Mouse (Mus musculus): ENCODE data around the gene Ring1.
"Not testable (repeated sequence)": the region's sequence is repeated elsewhere in the genome, so short reads cannot be mapped to it uniquely, and the experiment has no call there.

Ring1 gene

DNA sequence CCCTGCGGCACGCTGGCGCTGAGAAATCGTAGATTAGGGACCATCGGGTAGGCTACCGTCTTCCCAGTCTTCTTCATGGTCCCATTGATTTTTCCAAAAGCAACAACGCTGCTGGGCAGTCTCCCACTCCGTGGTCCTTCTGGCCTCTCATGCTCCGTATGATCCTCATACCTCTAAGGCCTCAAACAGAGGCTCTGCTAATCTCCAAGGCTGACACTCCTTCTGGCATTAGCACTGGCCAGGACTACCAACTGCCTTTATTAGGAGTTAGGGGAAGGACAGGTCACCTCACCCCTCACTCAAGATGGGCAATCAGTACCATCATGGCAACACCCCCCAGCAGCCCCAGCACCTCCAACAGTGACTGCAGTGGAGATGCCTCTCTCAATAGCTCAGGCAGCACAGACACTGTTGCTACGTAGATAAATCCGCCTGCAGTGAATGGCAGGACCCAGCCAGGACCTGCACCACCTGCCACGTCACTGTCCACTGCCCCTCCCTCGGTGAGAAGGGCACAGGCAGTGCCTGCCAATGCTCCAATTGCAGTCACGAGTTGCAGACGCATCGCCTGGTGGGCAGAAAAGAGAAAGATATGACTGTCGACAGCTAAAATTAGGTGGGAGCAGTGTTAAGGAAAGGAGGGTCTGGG, 4.1 kb upstream of the Ring1 start:
- no peak for DNase-seq (ENCODE audit: low read depth)

DNA sequence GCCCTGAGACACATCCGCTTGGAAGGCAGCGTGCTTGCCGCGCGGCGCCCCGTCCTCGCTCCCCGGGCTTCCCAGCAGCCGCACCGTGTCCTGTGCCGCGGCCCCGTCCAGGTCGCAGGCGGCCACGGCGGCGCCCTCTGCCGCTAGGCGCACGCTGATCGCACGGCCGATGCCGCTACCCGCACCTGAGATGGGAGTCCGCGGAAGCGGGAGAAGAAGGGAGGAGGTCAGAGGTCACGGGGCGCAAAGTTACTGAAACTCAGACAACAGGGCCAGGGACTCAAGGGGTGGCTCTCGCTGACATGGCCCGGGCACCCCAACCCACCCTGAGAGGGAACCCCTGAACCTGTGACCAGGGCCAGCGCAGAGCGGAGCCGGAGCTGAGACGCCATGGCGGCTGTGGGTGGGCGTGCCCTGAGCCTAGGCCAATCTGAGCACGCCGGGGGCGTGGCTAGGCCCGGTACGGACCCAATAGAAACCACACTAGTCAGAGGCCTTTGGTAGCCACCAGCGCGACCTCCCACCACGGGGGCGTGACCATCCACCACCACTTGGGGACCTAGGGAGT, 3.3 kb upstream of the Ring1 start, which contains the start of gene H2-Ke6:
TSS of gene H2-Ke6 (minus strand) at position 405 of the 568 bp plus-strand sequence.
- peak; percentile 84 for DNase-seq (ENCODE audit: low read depth)

DNA sequence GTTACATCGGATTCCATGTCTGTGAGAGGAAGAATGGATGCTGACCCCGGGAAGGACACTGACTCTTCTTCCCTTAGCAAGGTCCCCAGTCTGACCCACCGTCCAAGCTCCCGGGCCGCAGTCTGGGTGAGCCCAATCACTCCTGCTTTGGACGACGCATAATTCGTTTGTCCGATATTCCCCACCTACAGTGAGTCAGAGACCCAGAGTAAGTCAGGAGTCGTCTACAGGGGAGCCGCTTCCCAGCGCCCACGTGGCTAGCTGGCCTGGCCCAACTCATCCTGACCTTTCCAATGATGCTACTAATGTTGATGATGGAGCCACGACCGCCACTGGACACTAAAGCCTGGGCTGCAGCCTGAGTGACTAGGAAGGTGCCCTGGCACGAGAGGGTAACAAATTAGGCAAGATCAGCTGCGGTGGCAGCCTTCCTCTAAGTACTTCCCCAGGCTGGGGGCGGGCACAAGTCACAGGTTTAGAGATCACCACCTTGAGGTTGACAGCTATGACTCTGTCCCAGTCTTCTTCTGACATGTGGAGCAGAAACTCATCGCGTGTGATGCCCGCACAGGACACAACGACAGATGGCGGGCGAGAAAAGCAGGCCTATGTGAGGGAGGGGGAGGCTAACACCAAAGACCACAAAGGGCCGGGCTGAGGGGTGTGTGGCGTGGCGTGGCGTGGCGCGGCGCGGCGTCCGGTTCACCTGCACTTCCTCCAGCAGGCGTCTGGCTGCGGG, 2.6 kb upstream of the Ring1 start:
- no peak for DNase-seq (ENCODE audit: low read depth)

DNA sequence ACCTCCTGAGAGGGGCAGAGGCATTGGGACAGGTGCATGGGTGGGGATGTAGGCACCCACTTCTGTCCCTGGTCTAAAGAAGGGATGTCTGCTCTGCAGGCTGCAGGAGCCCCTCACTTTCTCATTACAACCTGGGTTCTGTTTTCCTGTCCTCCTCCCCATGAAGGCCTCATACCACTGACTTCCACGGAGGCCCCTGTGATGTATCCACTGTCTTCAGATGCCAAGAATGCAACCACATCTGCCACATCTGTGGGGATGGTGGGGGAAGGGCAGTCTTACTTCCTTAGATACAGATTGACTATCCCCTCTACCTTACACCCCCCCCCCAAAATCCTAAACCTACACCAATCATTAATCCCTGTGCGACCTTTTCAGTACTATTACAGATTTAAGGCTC, 1.7 kb upstream of the Ring1 start:
- DNase-seq (ENCODE audit: low read depth), result no peak

DNA sequence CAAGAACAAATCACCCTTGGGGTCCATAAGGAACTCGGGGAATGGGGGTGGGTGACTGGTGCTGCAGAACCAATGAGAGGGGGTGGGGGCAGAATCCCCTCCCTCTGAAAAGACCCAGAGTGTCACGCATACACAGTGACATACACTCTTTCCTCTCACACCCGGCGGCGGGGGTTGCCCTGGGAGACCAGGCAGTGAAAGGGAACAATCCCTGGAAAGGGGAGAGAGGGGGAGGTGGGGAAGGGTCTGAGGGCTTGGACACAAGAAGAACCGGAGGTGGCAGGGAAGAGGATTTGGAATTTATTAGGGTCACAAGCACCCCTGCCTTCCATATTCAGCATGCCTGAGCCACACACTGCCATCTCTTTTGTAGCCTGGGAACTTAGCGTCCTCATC, 1.3 kb upstream of the Ring1 start:
- DNase-seq (ENCODE audit: low read depth), result no peak

DNA sequence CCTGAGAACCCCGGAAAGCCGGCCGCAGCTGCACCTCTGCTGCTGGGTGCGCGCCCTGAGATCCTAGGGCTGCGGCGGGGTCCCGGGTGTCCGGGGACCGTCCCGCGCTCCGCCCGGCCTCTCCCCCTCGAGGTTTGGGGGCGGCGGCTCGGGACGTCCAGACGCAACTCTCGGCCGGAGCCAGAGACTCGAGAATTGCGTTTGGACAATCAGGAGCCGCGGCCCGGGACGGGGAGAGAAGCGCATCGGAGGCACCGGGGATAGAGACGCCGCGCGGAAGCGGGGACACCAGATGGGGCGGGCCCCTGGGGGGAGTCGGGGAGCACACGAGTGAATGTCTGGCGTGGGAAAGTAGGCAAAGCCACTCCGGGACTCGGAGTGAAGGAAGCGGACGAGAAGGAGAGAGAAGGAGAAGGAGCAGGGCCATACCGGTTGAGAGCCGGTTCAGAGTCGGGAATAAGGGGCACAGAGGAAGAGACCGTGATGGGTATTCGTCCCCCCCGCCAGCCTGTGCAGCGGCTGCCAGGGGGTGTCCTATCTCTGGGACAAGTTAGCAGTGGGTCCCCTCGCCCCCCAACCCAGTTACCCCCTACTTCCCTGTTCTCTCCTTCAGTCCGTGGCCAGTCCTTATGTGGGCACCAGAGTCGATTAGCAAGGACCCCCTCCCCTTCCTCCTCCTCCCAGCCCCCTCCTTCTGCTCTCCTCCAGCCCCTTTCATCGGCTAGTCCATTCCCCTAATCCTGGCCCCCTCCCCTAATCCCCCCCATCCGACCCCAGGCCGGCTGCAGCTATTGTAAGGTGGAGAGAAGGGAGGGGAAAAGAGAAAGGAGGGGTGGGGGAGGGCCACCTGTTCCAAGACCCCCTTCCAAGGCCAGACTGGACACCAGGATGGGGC, 628 bp upstream of the Ring1 start:
- DNase-seq (ENCODE audit: low read depth), result no peak

DNA sequence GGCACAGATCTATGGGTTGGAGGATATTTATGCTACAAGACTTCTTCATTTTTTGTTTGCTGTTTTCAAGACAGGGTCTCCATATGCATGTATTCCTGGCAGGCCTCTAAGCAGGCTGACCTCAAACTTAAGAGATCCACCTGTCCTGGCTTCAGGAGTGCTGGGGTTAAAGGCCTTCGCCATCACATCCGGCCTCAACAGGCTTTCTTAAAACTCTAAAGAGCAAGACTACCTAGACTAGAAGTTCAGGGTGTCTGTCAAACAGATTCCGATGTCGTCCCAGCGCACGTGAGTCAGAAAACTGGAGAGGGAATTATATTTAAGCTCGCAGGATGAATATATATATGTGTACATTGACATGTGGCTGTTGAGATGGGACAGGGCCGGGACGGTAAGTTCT, 802 bp downstream of the Ring1 start:
- DNase-seq (ENCODE audit: low read depth), result no peak

DNA sequence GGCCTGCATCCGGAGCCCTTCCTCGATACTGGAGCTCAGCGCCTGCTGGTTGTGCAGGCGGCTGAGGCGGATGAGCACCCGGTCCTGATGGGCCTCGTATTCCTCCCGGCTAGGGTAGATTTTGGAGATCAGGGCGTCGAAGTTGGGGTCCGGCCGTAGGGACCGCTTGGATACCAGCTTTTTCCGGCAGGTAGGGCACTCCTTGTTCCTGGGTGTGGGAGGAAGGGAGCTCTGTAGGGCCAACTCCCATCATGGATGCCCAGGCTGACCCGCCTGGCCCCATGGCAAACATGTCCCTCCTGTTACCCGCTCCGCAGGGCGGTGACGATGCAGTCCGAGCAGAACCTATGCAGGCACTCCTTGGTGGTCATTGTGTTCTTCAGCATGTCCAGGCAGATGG, 1.5 kb downstream of the Ring1 start:
- no peak for DNase-seq (ENCODE audit: low read depth)

DNA sequence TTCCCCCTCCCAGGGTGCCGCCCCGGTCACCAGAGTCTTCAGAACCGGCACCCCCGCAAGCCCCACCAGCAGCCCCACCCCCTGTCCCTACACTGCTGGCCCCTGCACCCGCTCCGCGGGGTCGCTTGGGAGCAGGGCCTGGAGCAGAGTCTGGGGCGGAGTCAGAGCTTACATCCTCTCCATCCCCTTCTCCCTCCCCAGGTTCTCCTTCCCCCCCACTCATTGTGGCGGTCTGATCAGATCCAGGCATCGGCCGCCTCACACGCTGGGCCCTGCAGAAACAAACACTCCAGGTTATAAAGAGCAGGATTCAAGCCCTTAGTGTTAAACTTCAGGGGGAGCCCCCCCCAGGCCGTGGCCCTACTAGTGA, 2.1 kb downstream of the Ring1 start:
- no peak for DNase-seq (ENCODE audit: low read depth)

DNA sequence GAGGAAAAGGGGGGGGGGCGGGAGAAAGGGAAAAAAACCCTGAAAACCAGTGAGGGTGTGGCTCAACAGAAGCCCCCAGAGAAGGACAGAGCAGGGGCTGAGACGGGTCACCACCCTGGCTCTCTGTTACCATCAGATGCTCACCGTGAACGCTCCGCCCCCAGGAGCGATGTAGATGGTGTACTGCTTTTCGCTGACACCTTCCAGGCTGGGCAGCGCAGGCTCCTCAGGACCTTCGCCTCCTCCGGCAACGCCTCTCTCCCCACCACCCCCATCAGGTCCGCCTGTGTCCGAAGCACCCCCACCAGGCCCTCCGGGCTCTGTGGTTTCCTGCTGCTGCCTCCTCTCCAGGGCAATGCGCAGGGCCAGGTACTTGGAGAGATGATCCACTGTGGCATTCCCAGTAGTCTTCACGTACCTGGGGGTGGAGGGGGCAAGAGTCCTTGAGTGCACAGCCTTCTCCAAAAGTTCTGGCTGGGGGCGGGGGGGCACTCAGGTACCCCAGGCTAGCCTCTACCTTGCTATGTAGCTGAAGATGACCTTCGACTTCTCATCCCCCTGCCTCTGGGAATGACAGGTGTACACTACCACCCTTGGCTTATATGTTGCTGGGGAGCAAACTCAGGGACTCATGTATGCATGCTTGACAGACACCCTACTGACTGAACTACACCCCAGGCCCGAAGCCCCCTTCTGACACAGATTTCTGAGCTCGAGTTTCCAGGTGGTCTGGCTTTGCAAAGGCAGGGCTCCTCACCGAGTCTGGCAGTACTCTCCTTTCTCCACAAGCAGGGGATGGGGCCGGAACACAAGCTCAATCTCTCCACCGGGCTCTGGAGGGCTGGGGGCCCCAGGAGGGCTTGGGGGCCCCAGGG, 2.7 kb downstream of the Ring1 start:
- DNase-seq (ENCODE audit: low read depth), result no peak

DNA sequence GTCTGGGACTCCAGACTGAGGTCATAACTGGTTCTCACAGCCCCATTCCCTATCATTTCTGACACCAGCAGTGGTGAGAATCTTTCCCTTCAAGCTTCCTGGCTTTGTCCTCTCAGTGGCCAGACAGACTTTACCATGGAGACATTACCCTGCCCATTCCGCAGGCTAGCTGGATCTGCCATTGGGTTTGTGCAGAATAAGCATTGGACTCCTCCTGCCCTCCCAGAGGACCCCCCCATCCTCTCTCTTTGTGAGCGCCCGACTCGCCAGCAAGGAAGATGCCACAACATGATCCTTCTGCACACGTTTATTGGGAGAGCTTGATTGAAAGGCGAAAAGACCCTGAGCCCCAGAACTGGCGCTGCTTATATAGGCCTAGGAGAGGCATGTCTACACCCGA, 11.0 kb downstream of the Ring1 start:
- DNase-seq (ENCODE audit: low read depth), result no peak

DNA sequence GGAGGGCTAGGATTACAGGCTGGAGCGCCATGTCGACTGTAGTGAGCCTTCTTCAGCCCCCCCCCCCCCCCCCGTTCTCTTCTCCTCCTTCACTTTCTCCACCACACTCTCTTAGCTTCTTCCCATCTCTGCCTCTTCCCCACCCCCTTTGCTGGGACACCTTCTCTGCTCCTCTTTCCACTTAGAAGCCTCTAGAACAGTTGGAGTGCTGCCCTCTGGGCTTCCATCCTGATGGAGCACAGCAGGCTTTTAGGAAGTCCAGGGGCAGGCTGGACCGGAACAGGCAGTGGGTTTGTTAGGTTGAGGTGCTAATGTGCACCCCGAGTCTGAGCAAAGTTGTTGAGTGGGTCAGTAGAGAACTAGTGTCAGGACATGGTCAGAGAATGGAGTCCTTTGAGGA, 14.3 kb downstream of the Ring1 start:
- no peak for DNase-seq (ENCODE audit: low read depth)

DNA sequence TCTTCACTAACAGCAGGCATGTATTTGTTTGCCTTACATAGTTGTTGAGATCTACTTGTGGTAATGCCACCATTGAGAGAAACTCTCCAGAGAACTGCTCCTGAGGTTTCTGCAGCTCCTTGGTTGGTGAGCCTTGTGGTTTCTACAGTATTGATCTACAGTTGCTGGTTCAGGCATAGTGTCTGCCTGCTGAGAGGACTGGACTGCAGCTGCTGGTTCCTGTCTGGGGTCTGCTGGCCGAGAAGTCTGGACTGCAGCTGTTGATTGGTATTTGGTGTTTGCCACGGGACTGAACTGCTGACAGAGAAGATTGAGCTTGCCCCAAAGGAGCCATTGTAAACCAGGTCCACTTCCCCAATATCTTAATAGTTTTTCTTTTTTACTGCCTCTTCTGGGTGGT, 17.9 kb downstream of the Ring1 start:
- no peak for DNase-seq (ENCODE audit: low read depth)

DNA sequence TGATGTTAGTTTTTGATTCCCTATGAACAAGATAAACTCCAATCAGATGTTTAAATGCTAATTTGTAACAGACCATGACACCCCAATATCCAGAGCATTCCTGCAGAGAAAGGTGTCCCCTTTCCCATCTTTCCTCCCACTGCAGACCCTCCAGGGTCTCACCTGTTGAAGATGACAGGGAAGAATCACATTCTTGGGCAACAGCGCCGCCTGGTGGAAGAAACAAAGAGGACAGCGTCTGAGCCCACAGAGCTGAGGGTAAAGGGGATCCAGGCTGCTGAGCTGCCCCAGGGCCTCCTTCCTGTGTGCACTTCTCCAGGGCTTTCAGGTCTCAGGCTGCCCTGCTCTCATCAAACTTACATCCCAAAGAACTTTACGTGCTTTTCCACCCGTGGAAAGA, 21.1 kb downstream of the Ring1 start:
- no peak for DNase-seq (ENCODE audit: low read depth)

DNA sequence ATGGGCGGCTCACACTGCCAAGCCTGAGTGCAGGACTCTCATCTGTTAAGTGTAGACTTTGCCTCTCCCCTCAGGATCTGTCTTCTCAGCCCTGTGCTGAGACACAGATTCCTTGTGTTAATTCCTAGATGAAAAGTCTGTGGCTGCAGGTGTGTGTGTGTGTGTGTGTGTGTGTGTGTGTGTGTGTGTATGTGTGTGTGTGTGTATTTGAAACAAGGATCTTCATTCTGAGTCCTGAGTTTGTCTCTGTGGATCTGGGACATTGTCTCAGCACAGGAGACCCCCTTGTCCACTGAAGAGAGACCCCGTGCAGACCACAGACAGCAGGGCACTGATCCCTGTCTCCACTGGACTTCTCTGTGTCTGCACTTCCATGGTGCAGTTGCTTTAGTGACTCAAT, 23.7 kb downstream of the Ring1 start:
- DNase-seq (ENCODE audit: low read depth), result not testable (repeated sequence)

DNA sequence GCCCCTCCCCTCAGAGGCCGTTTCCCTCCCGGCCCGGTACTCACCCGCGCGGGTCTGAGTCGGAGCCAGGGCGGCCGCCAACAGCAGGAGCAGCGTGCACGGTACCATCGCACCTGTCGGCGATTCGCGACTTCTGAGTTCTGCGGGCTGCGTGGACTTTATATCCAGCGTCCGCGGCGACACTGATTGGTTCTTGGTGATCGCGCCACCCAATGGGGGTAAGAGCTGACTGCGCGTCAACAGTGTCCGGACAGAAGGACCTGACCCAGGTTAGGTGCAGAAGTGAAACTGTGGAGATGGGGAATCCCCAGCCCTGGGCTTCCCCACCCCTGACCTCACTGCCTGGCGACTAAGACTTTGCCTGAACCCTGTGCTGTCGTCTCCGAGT, 24.3 kb downstream of the Ring1 start, which contains the start of gene H2-K1:
TSS of gene H2-K1 (minus strand) at position 198 of the 388 bp plus-strand sequence.
- peak; percentile 77 for DNase-seq (ENCODE audit: low read depth)

DNA sequence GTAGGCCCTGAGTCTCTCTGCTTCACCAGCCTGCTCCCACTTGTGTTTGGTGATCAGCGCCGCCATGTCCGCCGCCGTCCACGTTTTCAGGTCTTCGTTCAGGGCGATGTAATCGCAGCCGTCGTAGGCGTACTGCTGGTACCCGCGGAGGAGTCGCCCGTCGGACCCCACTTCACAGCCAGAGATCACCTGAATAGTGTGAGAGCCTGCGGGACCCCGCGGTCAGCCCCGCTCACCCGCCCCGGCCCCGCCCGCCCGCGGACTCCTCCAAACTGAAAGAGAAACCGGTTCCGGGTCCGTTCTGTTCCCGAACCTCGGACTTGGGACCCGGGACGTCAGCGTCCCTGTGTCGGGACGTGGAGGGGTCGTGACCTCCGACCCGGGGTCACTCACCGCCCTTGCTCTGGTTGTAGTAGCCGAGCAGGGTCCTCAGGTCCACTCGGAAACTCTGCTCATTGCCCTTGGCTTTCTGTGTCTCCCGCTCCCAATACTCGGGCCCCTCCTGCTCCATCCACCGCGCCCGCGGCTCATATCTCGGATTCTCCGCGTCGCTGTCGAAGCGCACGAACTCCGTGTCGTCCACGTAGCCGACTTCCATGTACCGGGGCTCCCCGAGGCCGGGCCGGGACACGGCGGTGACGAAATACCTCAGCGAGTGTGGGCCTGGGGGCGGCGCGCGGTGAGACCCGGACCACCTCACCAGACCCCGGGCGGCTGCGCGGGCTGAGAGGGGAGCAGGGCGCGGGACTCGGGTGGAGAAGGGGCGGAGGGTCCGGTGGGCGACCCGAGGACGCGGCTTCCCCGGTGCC, 24.9 kb downstream of the Ring1 start:
- no peak for DNase-seq (ENCODE audit: low read depth)

DNA sequence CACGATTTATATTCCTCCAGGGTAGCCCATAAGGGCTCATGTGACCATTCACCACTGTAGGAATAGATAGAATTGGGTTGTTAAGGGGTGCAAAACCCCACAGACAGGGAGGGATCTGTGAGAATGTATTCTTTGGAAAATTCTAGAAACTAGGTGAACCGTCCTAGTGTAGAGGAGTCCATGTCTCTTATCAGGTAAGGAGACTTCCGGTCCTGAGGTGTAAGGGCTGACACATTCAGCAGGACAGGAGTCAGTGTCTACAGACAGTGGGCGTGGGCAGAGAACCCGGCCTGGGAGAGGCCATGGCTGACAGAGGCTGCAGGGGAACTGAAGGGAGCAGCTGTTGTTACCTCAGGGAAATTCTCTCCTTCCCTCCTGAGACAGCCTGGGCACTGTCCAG, 25.8 kb downstream of the Ring1 start:
- not testable (repeated sequence) for DNase-seq (ENCODE audit: low read depth)

DNA sequence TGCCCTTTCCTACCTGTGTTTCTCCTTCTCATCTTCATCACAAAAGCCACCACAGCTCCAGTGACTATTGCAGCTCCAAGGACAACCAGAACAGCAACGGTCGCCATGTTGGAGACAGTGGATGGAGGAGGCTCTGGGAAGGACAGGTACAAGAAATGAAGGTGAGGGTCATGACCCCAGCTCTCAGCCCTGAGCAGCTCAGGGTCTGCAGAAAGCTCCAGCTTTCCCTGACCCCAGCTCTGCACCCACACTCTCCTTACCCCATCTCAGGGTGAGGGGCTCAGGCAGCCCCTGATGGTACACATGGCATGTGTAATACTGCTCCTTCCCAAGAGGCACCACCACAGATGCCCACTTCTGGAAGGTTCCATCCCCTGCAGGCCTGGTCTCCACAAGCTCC, 27.5 kb downstream of the Ring1 start:
- DNase-seq (ENCODE audit: low read depth), result not testable (repeated sequence)

DNA sequence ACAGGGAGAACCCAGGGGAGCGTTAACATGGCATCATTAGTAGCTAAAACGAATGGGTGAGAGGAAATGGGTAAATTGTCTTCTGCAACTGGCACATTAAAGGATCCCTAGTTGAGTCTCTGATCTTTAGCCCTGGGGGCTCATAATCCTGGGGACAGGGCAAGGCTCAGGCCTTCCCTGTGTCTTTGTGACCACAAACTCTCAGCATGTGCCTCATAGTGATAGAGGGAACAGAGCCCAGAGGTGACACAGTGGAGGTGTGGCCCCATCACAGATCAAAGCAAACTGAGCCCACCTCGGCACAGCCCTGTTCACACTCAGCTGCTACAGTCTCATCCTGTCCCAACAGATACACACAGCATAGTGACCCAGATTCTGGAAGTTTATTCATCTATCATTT, 28.8 kb downstream of the Ring1 start:
- DNase-seq (ENCODE audit: low read depth), result no peak

DNA sequence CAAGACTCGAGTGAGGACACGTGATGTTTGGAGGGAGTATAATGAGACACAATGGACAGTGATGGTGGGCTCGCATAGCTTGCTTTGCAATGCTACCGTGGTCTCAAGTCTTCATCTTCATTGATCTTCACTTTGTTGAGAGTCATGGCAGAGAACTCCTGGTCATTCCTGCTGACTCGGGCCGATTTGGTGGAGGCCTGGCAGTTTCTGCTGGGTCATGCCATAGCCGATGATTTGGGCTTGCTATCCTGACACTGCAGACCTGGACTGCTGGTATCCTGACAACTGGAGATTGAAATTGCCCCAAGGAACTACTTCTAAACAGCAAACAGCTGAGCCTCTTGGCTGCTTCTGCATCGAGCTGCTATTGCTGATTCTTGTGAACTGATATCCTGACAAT, 29.5 kb downstream of the Ring1 start:
- no peak for DNase-seq (ENCODE audit: low read depth)
